Mouse (Mus musculus) forebrain, embryonic 14.5 days (tissue): ENCODE results near the gene Slc10a7. TPM values are rescaled to one million over a fixed set of nuclear protein-coding genes. Genes with fewer than 3 reads are reported as not detected.

Source experiments
- ATAC-seq: fragments of 200-750 bp; cut with Nextera tagmentation; 2 replicates; pipeline ENCODE4 v1.8.0; 2017; ENCODE audit warnings: mild to moderate bottlenecking, moderate library complexity
- DNase-seq: peaks from one replicate; pipeline ENCODE4 v3.0.0-alpha.2; 2015; ENCODE audit warnings: low spot score
- H3K27ac ChIP-seq: fragments of 300-500 bp; sonication (generic); 2 replicates; pipeline ENCODE4 v1.5.1; 2014; ENCODE audit warnings: low read depth, mild to moderate bottlenecking, control low read depth, low read length, moderate library complexity
- H3K27me3 ChIP-seq: fragments of 300-500 bp; sonication (generic); replicated peaks from 2 replicates; pipeline ENCODE4 v1.6.1; 2014; ENCODE audit warnings: low read length, control low read depth, mixed read lengths; ENCODE audit not compliant: control insufficient read depth, insufficient read depth
- H3K36me3 ChIP-seq: fragments of 300-500 bp; sonication (generic); 2 replicates; pipeline ENCODE4 v1.6.1; 2014; ENCODE audit warnings: low read length, control low read depth; ENCODE audit not compliant: control insufficient read depth, insufficient read depth
- H3K4me1 ChIP-seq: fragments of 300-500 bp; sonication (generic); 2 replicates; pipeline ENCODE4 v1.6.1; 2014; ENCODE audit warnings: antibody characterized with exemption, low read length, control low read depth; ENCODE audit not compliant: control insufficient read depth, insufficient read depth
- H3K4me2 ChIP-seq: fragments of 300-500 bp; sonication (generic); 2 replicates; pipeline ENCODE4 v1.6.1; 2014; ENCODE audit warnings: mild to moderate bottlenecking, control low read depth, low read length
- H3K4me3 ChIP-seq: fragments of 300-500 bp; sonication (generic); 2 replicates; pipeline ENCODE4 v1.5.1; 2014; ENCODE audit warnings: low read depth, low read length, control low read depth
- H3K9ac ChIP-seq: fragments of 300-500 bp; sonication (generic); 2 replicates; pipeline ENCODE4 v1.6.1; 2014; ENCODE audit warnings: mild to moderate bottlenecking, low read length, control low read depth, moderate library complexity
- H3K9me3 ChIP-seq: fragments of 300-500 bp; sonication (generic); replicated peaks from 2 replicates; pipeline ENCODE4 v1.6.1; 2016; ENCODE audit warnings: low read length, control low read depth, mixed read lengths; ENCODE audit not compliant: control insufficient read depth
- WGBS: fragments of 180-500 bp; shearing (Covaris S2); extraction: QIAGEN DNeasy Blood & Tissue Kit; methylation state at CpG from one replicate; pipeline ENCODE4 v1.1.7; 2014; 5-methylcytosine and 5-hydroxymethylcytosine counted together
- polyA plus RNA-seq: library from polyadenylated mRNA; unstranded; fragments of >200 nt; fragmentation: Nextera tagmentation; extraction: Ambion mirVana; gene quantifications from 2 replicates; pipeline ENCODE4 v1.2.1, GENCODE M21; 2014

Gene Slc10a7
- polyA plus RNA-seq, 1 experiment from 2014 or later, result 5.2 TPM

DNA sequence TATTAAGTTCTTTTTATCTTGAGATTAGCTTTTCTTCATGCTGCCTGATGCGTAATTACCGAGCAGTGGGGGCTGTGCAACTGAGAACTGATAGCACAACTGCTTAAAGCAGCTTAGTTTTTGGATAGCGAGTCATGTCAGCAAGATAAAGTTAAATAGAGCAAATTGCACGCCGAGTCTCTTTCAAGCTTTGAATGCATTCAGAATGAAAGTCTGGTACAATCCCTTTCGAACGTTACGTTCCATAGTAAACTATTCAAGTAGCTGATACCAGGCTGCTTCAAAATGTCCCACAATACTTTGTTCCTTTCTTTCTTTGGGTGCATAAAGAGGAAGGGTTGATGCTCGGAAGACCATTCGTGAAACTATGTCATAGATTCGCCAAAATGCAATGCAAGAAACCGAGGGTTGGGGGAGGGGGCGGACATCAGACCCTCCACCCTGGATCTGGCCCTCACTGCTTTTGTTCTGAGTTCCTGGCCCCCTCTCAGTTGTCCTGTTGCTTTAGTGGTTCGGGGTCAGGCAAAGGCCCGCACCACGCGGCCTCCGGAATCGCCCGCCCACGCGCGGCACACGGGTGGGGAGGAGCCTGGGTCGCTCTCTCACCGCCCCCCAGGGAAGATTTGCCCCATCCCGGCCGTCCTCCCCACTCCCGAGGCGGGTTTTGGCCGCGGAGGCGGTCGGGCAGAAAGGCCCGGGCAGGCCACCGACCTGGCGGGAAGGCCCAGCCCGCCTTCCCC is 997 bp upstream of the Slc10a7 start:
- H3K27ac ChIP-seq, result peak overlapping the region; percentile 96
- no peaks in the 10 kb centered on the region for H3K27me3 ChIP-seq
- WGBS, result under 1% methylated on average over 38 of the region's 38 CpGs
- peaks cover 10% of the 10 kb centered on the region for H3K4me1 ChIP-seq
- DNase-seq (peak; percentile 48), ATAC-seq (peak; percentile 38)
- H3K4me2 ChIP-seq, result peak overlapping the region; percentile 91
- peaks cover 23% of the 10 kb centered on the region for H3K36me3 ChIP-seq
- H3K4me3 ChIP-seq, result peak overlapping the region; percentile 95
- H3K9me3 ChIP-seq, result no peaks in the 10 kb centered on the region; the same call in 1 of the 2 replicates
- H3K9ac ChIP-seq, result peak overlapping the region; percentile 98

DNA sequence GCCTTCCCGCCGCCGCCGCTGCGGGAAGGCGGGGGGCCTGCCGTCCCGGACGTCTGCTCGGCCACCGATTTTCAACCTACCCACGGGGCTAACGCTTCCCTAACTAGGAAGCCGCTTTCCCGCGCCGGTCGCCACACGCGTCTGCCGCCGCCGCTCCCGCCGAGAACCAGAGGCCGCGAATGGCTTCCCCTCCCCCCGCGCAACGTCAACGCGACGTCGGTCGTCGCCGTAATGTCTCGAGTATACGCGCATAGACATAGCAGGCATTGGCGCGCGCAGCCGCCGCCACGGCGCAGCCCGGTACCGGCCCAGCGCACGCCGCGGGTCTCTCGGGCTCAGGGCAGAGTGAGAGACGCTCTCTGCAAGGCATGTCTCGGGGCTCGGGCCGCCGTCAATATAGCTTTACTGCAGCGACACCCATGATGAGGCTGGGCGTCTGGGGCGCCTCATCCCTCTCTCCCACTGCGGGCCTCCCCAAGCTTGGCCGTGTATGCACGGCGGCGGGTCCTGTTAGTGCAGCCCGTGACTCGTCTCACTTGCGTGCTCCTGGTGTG is 350 bp upstream of the Slc10a7 start, which contains the start of gene Rbmxl1:
TSS of gene Rbmxl1 (minus strand) at position 180 of the 554 bp plus-strand sequence.
- Histone ChIP-seq H3K4me3 (peak within 1 kb of the TSS; percentile 95), H3K9me3 (no peaks in the 10 kb centered on the region; the same call in 1 of the 2 replicates), H3K4me1 (peaks cover 10% of the 10 kb centered on the region), H3K9ac (peak within 1 kb of the TSS; percentile 98), H3K27ac (peak within 1 kb of the TSS; percentile 96), H3K36me3 (peaks cover 17% of the 10 kb centered on the region), H3K4me2 (peak within 1 kb of the TSS; percentile 91), H3K27me3 (no peaks in the 10 kb centered on the region)
- 0% methylated on average over 70 of the region's 70 CpGs for WGBS
- DNase-seq (peak; percentile 94), ATAC-seq (peak; percentile 92)

DNA sequence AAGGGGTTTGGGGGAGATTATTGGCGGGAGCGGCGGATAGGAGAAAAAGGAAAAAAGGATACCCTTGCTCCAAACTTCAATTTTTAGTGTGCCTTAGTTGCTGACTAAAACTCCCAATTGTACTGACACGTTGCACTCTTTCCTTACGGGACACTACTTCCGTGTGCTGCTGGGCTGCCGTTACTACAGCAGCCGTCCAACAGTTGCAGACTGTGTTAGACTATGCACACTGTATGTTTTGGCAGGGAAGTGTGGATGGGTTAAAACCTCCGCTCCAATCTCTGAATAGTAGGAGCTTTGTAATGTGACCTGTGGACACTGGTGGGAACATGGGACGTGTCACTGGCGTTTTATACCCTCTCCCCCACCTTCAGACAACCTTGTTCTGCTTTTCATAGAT is 948 bp downstream of the Slc10a7 start:
- Histone ChIP-seq H3K27ac (no peak overlapping the region), H3K36me3 (peaks cover 5% of the 10 kb centered on the region), H3K9ac (peak overlapping the region; percentile 98), H3K27me3 (no peaks in the 10 kb centered on the region), H3K4me1 (peaks cover 10% of the 10 kb centered on the region), H3K4me2 (peak overlapping the region; percentile 91), H3K4me3 (peak overlapping the region; percentile 95), H3K9me3 (no peaks in the 10 kb centered on the region)
- 1% methylated on average over 11 of the region's 11 CpGs for WGBS
- ATAC-seq, result no peak
- DNase-seq, result peak; percentile 43

GRCm38 (mm10) chr8:78510926-78511325 is 1.8 kb downstream of the Slc10a7 start:
- H3K4me3 ChIP-seq, result no peak overlapping the region
- ATAC-seq (no peak), DNase-seq (no peak)
- no peak overlapping the region for H3K9ac ChIP-seq
- no peak overlapping the region for H3K4me2 ChIP-seq
- H3K9me3 ChIP-seq, result no peaks in the 10 kb centered on the region
- peaks cover 12% of the 10 kb centered on the region for H3K36me3 ChIP-seq
- H3K27ac ChIP-seq, result no peak overlapping the region
- H3K27me3 ChIP-seq, result no peaks in the 10 kb centered on the region
- WGBS, result 72% methylated on average over 3 of the region's 3 CpGs
- H3K4me1 ChIP-seq, result peaks cover 10% of the 10 kb centered on the region

DNA sequence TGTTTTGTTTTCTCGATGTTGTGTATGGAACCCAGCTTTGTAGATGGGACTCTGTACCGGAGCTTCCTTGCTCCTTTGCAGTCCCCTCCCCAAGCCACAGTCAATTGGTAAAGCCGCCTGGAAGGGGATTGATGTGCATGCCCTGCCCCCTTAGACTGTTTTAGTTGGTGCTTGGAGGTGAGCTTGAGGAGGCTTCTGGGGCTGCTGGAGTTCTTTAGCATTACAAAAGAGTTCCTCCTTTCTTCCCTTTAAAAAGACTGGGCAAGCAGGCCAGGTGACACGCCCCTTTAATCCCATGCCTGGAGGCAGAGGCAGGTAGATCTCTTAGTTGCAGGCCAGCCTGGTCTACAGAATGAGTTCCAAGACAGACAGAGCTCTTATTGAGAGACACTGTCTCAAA is 4.0 kb downstream of the Slc10a7 start:
- no peaks in the 10 kb centered on the region for H3K9me3 ChIP-seq
- no peak overlapping the region for H3K4me2 ChIP-seq
- WGBS, result 84% methylated on average over 4 of the region's 4 CpGs
- peaks cover 5% of the 10 kb centered on the region for H3K4me1 ChIP-seq
- no peak overlapping the region for H3K9ac ChIP-seq
- H3K36me3 ChIP-seq, result peaks cover 16% of the 10 kb centered on the region
- H3K27me3 ChIP-seq, result no peaks in the 10 kb centered on the region
- H3K4me3 ChIP-seq, result no peak overlapping the region
- DNase-seq (no peak), ATAC-seq (no peak)
- no peak overlapping the region for H3K27ac ChIP-seq

GRCm38 (mm10) chr8:78514706-78515105 is 5.6 kb downstream of the Slc10a7 start:
- ATAC-seq (no peak), DNase-seq (no peak)
- H3K27ac ChIP-seq, result no peak overlapping the region
- no peak overlapping the region for H3K4me3 ChIP-seq
- no peaks in the 10 kb centered on the region for H3K9me3 ChIP-seq
- no peak overlapping the region for H3K9ac ChIP-seq
- no peaks in the 10 kb centered on the region for H3K27me3 ChIP-seq
- 100% methylated on average over 1 of the region's 1 CpGs for WGBS
- peaks cover 5% of the 10 kb centered on the region for H3K4me1 ChIP-seq
- H3K4me2 ChIP-seq, result no peak overlapping the region
- peaks cover 16% of the 10 kb centered on the region for H3K36me3 ChIP-seq

- no peak for DNase-seq
- no peak overlapping the region for H3K9ac ChIP-seq
Measured at GRCm38 (mm10) chr8:78515132-78515531, 6.0 kb downstream of the Slc10a7 start.

DNA sequence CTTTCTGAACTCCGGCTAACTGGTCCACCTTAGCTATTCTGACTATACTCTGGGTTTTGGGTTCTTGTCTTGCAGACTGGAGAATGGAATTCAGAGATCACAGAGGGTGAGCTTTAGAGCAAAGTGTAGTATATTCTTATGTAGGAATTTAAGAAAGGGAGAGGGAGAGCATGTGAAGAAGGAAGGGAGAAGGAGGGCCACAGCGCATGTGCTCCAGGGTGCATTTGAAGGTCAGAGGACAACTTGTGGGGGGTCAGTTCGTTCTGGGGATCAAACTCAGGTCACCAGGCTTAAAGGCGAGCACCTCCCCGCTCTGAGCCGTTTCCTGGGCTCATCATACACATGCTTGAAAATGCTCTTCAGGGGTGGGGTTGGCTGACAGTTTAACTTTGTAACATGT is 24.8 kb downstream of the Slc10a7 start:
- ATAC-seq (no peak), DNase-seq (no peak)
- Histone ChIP-seq H3K4me1 (no peaks in the 10 kb centered on the region), H3K9me3 (no peaks in the 10 kb centered on the region), H3K9ac (no peak overlapping the region), H3K36me3 (peaks cover 29% of the 10 kb centered on the region), H3K4me2 (no peak overlapping the region), H3K27me3 (no peaks in the 10 kb centered on the region), H3K27ac (no peak overlapping the region), H3K4me3 (no peak overlapping the region)
- 92% methylated on average over 6 of the region's 6 CpGs for WGBS

More at GRCm38 (mm10) chr8:78515132-78515531, 6.0 kb downstream of the Slc10a7 start:
- H3K27ac ChIP-seq, result no peak overlapping the region
- peaks cover 4% of the 10 kb centered on the region for H3K4me1 ChIP-seq
- no peaks in the 10 kb centered on the region for H3K9me3 ChIP-seq
- no peak overlapping the region for H3K4me3 ChIP-seq
- ATAC-seq, result no peak
- 85% methylated on average over 3 of the region's 3 CpGs for WGBS
- H3K27me3 ChIP-seq, result no peaks in the 10 kb centered on the region
- no peak overlapping the region for H3K4me2 ChIP-seq
- H3K36me3 ChIP-seq, result peaks cover 16% of the 10 kb centered on the region

DNA sequence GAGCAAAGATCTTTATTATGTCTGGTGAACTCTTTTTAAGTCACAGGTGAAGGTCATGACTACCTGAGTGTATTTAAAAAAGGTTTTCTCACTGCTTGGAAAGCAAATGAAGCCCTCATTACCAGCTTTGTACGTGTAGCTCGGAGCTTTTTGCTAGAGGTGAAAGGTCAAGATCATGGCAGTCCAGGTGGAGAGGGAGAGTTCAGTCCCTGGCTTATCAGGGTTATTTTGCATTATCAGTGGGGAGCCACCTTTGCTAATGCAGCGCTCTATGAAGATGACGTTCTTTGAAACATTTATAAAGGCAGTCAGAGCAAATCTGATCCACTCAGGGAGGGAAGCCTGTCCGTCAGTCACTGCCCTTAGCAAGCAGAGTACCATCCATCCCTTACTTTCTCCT is 27.6 kb downstream of the Slc10a7 start:
- 89% methylated on average over 5 of the region's 5 CpGs for WGBS
- Histone ChIP-seq H3K27ac (no peak overlapping the region), H3K9ac (no peak overlapping the region), H3K27me3 (no peaks in the 10 kb centered on the region), H3K4me2 (no peak overlapping the region), H3K36me3 (peaks cover 17% of the 10 kb centered on the region; the same call in 1 of the 2 replicates), H3K4me1 (no peaks in the 10 kb centered on the region), H3K4me3 (no peak overlapping the region), H3K9me3 (no peaks in the 10 kb centered on the region)
- DNase-seq (no peak), ATAC-seq (no peak)
